Mouse (Mus musculus) testis, postnatal 10 days (tissue): ENCODE data around the gene Ttc39b.
"Not testable (repeated sequence)": the region's sequence is repeated elsewhere in the genome, so short reads cannot be mapped to it uniquely, and the experiment has no call there.

ENCODE experiments used
- DNase-seq: peaks from one replicate; pipeline ENCODE4 v3.0.0; 2021; ENCODE audit warnings: low spot score

The Ttc39b gene

GRCm38 (mm10) chr4:83273616-83274050 is 50.4 kb downstream of the Ttc39b start:
- no peak for DNase-seq

- DNase-seq, result no peak
Measured at GRCm38 (mm10) chr4:83272917-83273615, 51.0 kb downstream of the Ttc39b start.

- no peak for DNase-seq
Measured at GRCm38 (mm10) chr4:83270481-83270880, 53.6 kb downstream of the Ttc39b start.

- no peak for DNase-seq
Measured at GRCm38 (mm10) chr4:83269614-83270013, 54.4 kb downstream of the Ttc39b start.

GRCm38 (mm10) chr4:83265926-83266692 is 57.9 kb downstream of the Ttc39b start:
- no peak for DNase-seq

GRCm38 (mm10) chr4:83264832-83265231 is 59.2 kb downstream of the Ttc39b start:
- no peak for DNase-seq

GRCm38 (mm10) chr4:83261998-83262397 is 62.1 kb downstream of the Ttc39b start:
- peak; percentile 63 for DNase-seq

- no peak for DNase-seq
Measured at GRCm38 (mm10) chr4:83259690-83260089, 64.4 kb downstream of the Ttc39b start.

- DNase-seq, result no peak
Measured at GRCm38 (mm10) chr4:83258273-83258672, 65.8 kb downstream of the Ttc39b start.

GRCm38 (mm10) chr4:83257279-83258260 is 66.5 kb downstream of the Ttc39b start:
- DNase-seq, result no peak

- no peak for DNase-seq
Measured at GRCm38 (mm10) chr4:83256779-83257178, 67.3 kb downstream of the Ttc39b start.

GRCm38 (mm10) chr4:83254941-83255340 is 69.1 kb downstream of the Ttc39b start:
- no peak for DNase-seq

- DNase-seq, result no peak
Measured at GRCm38 (mm10) chr4:83253679-83254078, 70.4 kb downstream of the Ttc39b start.

- no peak for DNase-seq
Measured at GRCm38 (mm10) chr4:83243706-83244105, 80.3 kb downstream of the Ttc39b start.

GRCm38 (mm10) chr4:83241630-83242029 is 82.4 kb downstream of the Ttc39b start:
- DNase-seq, result no peak

- no peak for DNase-seq
Measured at GRCm38 (mm10) chr4:83237656-83238055, 86.4 kb downstream of the Ttc39b start.

GRCm38 (mm10) chr4:83235304-83235703 is 88.8 kb downstream of the Ttc39b start:
- not testable (repeated sequence) for DNase-seq

- DNase-seq, result no peak
Measured at GRCm38 (mm10) chr4:83234739-83235138, 89.3 kb downstream of the Ttc39b start.

- DNase-seq, result no peak
Measured at GRCm38 (mm10) chr4:83234132-83234531, 89.9 kb downstream of the Ttc39b start.

- DNase-seq, result no peak
Measured at GRCm38 (mm10) chr4:83233181-83234123, 90.6 kb downstream of the Ttc39b start.

GRCm38 (mm10) chr4:83232315-83232880 is 91.7 kb downstream of the Ttc39b start:
- no peak for DNase-seq
